Comparison of ENCODE assay signal across 8 mouse cellular contexts in genomic region chr16:34690334-34691144, GRCm38 (mm10). TPM values are rescaled to one million over a fixed set of nuclear protein-coding genes. Genes with fewer than 3 reads are reported as not detected.
DNase-seq lines count a peak whose midpoint lies in the region; ATAC-seq lines count a peak whose summit lies in the region.

Gene Ccdc14, plus strand, starts transcription at chr16:34690616.

- peak; percentile 97 for DNase-seq in adipocyte (ENCODE audit: low spot score)
- peak; percentile 95 for DNase-seq in embryo, embryonic 10 days (ENCODE audit: low spot score)
- DNase-seq in gastrocnemius, postnatal 10 days, result peak; percentile 85
- DNase-seq in left cerebral cortex, postnatal 10 days (ENCODE audit: extremely low spot score in 1 of 2, low spot score in 2 of 2), result peak; percentile 65 to 93
- DNase-seq in right cerebral cortex, postnatal 25 days, result peak; percentile 69
- peak; percentile 83 to 89 for DNase-seq in urinary bladder, postnatal 4 days (ENCODE audit: low spot score in 2 of 2)

- intact Hi-C loops in left cerebral cortex, postnatal 10 days (cut with DNase I), result loop anchor here (10.0 kb wide), 1 partner anchor 376 kb away; no protein-coding TSS in a partner anchor

- peak; percentile 90 for ATAC-seq in inflammation-experienced regulatory T-cells, adult 6 months
- ATAC-seq in megakaryocyte-erythroid progenitor cell, adult 5-6 weeks (replicated peaks; ENCODE audit: low FRiP score, low TSS enrichment, poor library complexity, severe bottlenecking), result peak; percentile 99

RNA-seq across cellular contexts. Expression of gene Ccdc14, which starts in this region (rescaled TPM):
- 1 to 10 TPM; 5.3 to 5.6 TPM for total RNA-seq in gastrocnemius, postnatal 10 days (2021)
- polyA plus RNA-seq in inflammation-experienced regulatory T-cells, adult 6 months (2017; shearing (Covaris generic)), result 1 to 10 TPM; 3.4 to 4.9 (median 4.4) TPM
- total RNA-seq in left cerebral cortex, postnatal 10 days (2021), result 1 to 10 TPM; 3.3 to 3.7 TPM
- 18.9 and 21.8 TPM in 2 replicates for total RNA-seq in megakaryocyte-erythroid progenitor cell, adult 5-6 weeks (2014; fragmentation: Nextera tagmentation)
- 9.9 and 17.1 TPM in 2 replicates for total RNA-seq in megakaryocyte-erythroid progenitor cell, adult 5-6 weeks (2017)

Comparison
In these comparisons a context has a peak if more than half of its experiments do, and no peak if none do; other contexts are left out.
1. Peak in every context shown above with its lines: DNase-seq and ATAC-seq.